Mouse (Mus musculus) B cell, adult 62 days (primary cell): Measurements from ENCODE around the gene Kng1. TPM values are rescaled to one million over a fixed set of nuclear protein-coding genes. Genes with fewer than 3 reads are reported as not detected.

Experiments used
- total RNA-seq: library from RNA; stranded (reverse); gene quantifications from 4 replicates; pipeline ENCODE4 v1.2.4, GENCODE M21; 2023

Kng1 gene
- total RNA-seq: not detected in 4 replicates

GRCm38 (mm10) chr16:23057668-23058447 is at the start of gene Kng1:
TSS of gene Kng1 (plus strand) at chr16:23057865.

GRCm38 (mm10) chr16:23028966-23029600 is 28.6 kb upstream of the Kng1 start, which contains the start of gene Kng2:
TSS of gene Kng2 (minus strand) at chr16:23029482.

DNA sequence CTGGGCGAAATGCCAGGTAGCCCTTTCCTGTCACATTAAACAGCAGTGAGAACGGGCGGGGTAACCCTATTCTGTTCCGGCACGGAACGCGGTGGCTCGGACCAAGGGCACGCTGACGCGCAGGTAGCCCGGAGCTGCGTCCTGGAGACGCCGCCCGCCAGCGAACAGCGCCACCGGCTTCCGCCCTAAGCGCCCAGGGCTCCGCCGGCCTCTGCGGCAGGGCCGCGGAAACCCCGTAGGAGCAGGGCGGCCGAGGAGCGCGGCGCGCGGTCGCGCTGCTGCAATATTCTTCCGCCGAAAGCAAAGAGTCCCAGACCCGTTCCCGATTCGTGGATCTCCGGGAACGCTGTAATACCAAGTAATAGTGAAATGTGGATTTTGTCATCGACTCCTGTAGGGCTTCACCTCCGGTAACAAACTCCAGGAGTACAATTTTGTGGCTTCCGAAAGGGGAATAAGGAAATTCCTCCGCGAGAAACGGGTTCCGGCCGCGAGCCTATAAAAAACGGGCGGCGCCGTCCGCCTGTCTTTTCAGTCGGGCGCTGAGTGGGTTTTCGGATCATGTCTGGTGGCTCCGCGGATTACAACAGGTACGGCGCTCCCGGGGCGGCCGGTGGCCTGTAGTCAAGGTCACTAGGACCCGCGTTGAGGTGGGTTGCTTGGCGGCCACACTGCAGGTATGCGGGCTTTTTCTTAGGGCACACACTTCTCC is 49.7 kb downstream of the Kng1 start, which contains the start of gene Eif4a2:
Gene Eif4a2 (plus strand): TSS at position 214 of the 712 bp plus-strand sequence.

DNA sequence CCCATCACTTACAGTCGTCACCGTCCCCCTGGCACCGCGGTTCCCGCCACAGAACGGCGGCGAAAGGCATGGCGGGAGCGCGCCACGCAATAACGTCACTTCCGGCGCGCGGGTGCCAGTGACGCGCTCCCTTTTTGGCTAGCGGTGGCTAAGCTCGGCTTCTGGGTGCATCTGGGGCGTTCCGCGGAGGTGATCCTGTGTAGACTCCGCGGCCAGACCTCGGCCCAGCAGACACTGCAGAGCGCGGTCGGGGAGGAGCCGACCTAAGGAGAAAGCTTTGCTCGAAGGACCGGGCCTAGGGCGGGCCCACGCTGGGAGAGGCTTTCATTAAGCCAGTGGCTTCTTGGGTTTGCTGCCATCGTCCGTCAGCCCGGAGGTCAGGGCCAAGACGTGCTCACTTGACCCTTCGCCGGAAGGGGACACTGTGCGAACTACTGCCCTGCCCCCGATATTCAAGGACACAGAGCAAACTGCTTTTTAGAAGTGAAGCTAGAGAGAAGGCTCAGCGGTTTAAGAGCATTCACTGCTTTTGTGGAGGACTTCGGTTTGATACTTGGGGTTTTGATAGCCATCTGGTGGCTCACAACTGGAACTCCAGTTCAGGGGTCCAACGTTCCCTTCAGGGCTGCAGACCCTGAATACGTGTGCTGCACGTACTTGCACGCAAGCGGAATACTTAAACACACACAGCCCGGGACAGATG is 70.2 kb downstream of the Kng1 start, which contains the start of gene Rfc4:
Gene Rfc4 (minus strand): TSS at position 65 of the 703 bp plus-strand sequence.

Other genes starting within 250 kb of the Kng1 start
- not detected in 4 replicates for gene Crygs, start 246.3 kb upstream of the Kng1 start, total RNA-seq
- gene Tbccd1, start 200.2 kb upstream of the Kng1 start, total RNA-seq: 21.0 to 29.3 TPM (median 23.8 TPM) in 4 replicates
- gene Dnajb11, start 200.0 kb upstream of the Kng1 start, total RNA-seq: 59.4 to 68.9 TPM (median 65.0 TPM) in 4 replicates
- not detected in 4 replicates for gene Ahsg, start 166.6 kb upstream of the Kng1 start, total RNA-seq
- not detected in 4 replicates for gene Fetub, start 139.5 kb upstream of the Kng1 start, total RNA-seq
- gene Hrg, start 106.8 kb upstream of the Kng1 start, total RNA-seq: not detected in 4 replicates
- gene Kng2, start 28.4 kb upstream of the Kng1 start, total RNA-seq: not detected in 4 replicates
- gene Eif4a2, start 49.6 kb downstream of the Kng1 start, total RNA-seq: 1,131 to 1,202 TPM (median 1,167 TPM) in 4 replicates
- 9.6 to 12.5 TPM (median 10.2 TPM) in 4 replicates for gene Rfc4, start 69.9 kb downstream of the Kng1 start, total RNA-seq
- not detected in 4 replicates for gene Adipoq, start 88.7 kb downstream of the Kng1 start, total RNA-seq
- 128 to 162 TPM (median 151 TPM) in 4 replicates for gene St6gal1, start 166.9 kb downstream of the Kng1 start, total RNA-seq